Mouse (Mus musculus): ENCODE measurements at regions not wholly inside any gene's neighbourhood (a gene's known extent, or its start where the extent isn't known, plus 50 kb on each side); places are given as distances from the start of the nearest gene placed in this dataset.
"Not testable (repeated sequence)": the region's sequence is repeated elsewhere in the genome, so short reads cannot be mapped to it uniquely, and the experiment has no call there.

- DNase-seq: no peak
Observed at GRCm38 (mm10) chr17:66206074-66206473, 82.8 kb downstream of the Ddx11 start.

GRCm38 (mm10) chr17:66207653-66208497 lies 84.6 kb downstream of the Ddx11 start:
- not testable (repeated sequence) for DNase-seq

GRCm38 (mm10) chr17:66208803-66209515 lies 85.6 kb downstream of the Ddx11 start:
- not testable (repeated sequence) for DNase-seq

GRCm38 (mm10) chr17:66211561-66211960 lies 88.2 kb downstream of the Ddx11 start:
- peak in 1 of 2 experiments; percentile 3 for DNase-seq

GRCm38 (mm10) chr17:66212616-66213015 lies 89.3 kb downstream of the Ddx11 start:
- no peak for DNase-seq

GRCm38 (mm10) chr17:66218321-66218720 lies 95.0 kb downstream of the Ddx11 start:
- DNase-seq: no peak

GRCm38 (mm10) chr17:66219669-66220435 lies 96.5 kb downstream of the Ddx11 start:
- peak; percentile 31 to 52 for DNase-seq

- DNase-seq: peak; percentile 23 to 53
Observed at GRCm38 (mm10) chr17:66221256-66221655, 97.9 kb downstream of the Ddx11 start.

- DNase-seq: no peak
Observed at GRCm38 (mm10) chr17:66223711-66224110, 100.4 kb downstream of the Ddx11 start.

- no peak for DNase-seq
Observed at GRCm38 (mm10) chr17:66224241-66224640, 100.9 kb downstream of the Ddx11 start.

GRCm38 (mm10) chr17:66232391-66232790 lies 109.1 kb downstream of the Ddx11 start:
- no peak for DNase-seq

- no peak for DNase-seq
Observed at GRCm38 (mm10) chr17:66232891-66233421, 109.6 kb downstream of the Ddx11 start.

GRCm38 (mm10) chr17:66233451-66233951 lies 110.2 kb downstream of the Ddx11 start:
- DNase-seq: no peak

GRCm38 (mm10) chr17:66234432-66234831 lies 111.1 kb downstream of the Ddx11 start:
- no peak for DNase-seq

GRCm38 (mm10) chr17:66235096-66235805 lies 111.9 kb downstream of the Ddx11 start:
- peak; percentile 82 to 86 for DNase-seq

GRCm38 (mm10) chr17:66235806-66236335 lies 112.6 kb downstream of the Ddx11 start:
- DNase-seq: no peak

GRCm38 (mm10) chr17:66241868-66242622 lies 118.7 kb downstream of the Ddx11 start:
- DNase-seq: peak; percentile 31 to 58

GRCm38 (mm10) chr17:66244183-66244582 lies 120.9 kb downstream of the Ddx11 start:
- no peak for DNase-seq

GRCm38 (mm10) chr17:66246031-66246534 lies 122.8 kb downstream of the Ddx11 start:
- no peak for DNase-seq

GRCm38 (mm10) chr17:66251495-66251894 lies 128.2 kb downstream of the Ddx11 start:
- DNase-seq: no peak

GRCm38 (mm10) chr17:66252926-66253325 lies 129.6 kb downstream of the Ddx11 start:
- DNase-seq: no peak

All from lung, adult 18-20 months (tissue).